Mouse (Mus musculus) right cerebral cortex, postnatal 36 days (tissue): Measurements from ENCODE around the gene Calm3.

Experiments used
- DNase-seq, 2 experiments: peaks; one replicate each; pipeline ENCODE4 v3.0.0; 2022; ENCODE audit warnings: low spot score in 2 of 2, mixed read lengths in 1 of 2

Gene Calm3

DNA sequence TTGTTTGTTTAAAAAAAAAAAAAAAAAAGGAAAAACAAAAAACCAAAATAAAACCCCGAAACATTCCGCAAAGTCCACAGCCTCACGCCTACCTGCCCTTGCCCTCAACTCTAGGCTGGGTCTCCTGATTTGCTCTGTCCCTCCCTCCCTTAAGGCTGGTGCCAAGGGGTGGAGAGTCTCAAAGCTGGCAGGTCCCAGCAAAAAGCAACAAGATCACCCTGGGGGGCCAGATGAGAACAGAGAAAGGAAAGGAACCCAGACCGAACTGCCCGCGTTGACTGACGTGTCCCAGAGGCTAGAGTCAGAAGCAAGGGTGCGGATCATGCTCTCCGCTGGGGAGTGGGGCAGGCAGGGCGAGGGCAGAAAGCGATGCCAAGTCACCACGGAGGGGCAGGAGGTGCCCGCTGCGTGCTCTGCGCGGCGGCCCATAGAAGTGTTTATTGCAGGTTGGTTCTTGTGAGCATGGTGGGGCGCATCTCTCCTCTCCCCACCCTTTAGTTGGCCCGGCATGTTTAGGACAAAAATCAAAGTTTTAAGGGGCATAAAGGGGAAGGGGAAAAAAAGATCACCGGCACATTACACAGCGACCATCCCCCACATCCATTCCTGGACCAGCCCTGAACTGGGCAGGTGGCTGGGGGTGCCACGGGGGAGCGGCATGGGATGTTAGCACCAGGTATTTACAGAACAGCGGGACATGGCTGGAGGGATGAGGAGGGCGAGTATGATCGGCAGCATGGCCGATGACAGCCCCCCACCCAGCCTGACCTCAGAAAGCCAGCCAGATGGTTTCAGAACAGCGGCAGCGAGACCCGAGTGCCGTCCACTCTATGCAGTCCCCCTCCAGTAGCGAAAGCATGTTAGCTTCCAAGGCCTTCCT lies 8.2 kb downstream of the Calm3 start:
- DNase-seq, result no peak

GRCm38 (mm10) chr7:16914453-16915343 lies 9.2 kb downstream of the Calm3 start:
- DNase-seq, result no peak

- no peak for DNase-seq
Measured at GRCm38 (mm10) chr7:16913806-16914452, 10.0 kb downstream of the Calm3 start.

DNA sequence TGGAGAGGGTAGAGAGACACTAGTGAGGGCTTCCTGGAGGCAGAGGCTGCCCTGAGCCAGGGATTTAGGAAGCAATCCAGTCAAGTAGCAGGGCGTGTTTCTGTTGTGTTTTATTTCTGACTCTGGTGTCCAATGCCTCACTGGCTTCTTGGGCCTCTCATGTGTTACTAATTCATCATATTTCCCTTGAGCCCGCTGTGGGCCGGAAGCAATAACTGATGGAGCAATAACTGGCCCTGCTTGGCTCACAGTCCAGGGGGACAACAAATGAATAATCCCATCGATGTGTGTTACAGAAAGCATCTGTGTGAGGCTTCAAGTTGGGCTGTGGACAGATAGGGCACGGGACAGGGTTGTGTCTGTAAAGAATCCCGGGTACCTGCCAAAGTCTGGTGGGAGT lies 11.6 kb downstream of the Calm3 start:
- no peak for DNase-seq

DNA sequence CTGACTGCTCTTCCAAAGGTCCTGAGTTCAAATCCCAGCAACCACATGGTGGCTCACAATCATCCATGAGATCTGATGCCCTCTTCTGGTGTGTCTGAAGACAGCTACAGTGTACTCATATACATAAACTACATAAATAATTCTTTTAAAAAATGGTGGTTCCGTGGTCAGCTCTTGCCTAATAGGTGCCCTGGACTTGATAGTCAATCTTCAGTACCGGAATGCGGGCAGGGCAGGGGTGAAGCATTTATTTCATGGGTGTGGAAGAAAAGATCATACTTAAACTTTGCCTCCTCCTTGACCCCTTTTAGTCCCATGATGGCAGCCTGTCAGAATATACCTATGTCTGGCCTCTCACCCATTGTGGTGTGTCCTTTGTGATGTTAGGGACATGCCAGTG lies 12.0 kb downstream of the Calm3 start:
- no peak for DNase-seq

- DNase-seq, result no peak
Measured at GRCm38 (mm10) chr7:16909909-16910308, 14.0 kb downstream of the Calm3 start.

- no peak for DNase-seq
Measured at GRCm38 (mm10) chr7:16908859-16909258, 15.1 kb downstream of the Calm3 start.

GRCm38 (mm10) chr7:16908367-16908766 lies 15.5 kb downstream of the Calm3 start:
- DNase-seq, result no peak

GRCm38 (mm10) chr7:16907842-16908241 lies 16.1 kb downstream of the Calm3 start:
- no peak for DNase-seq

DNA sequence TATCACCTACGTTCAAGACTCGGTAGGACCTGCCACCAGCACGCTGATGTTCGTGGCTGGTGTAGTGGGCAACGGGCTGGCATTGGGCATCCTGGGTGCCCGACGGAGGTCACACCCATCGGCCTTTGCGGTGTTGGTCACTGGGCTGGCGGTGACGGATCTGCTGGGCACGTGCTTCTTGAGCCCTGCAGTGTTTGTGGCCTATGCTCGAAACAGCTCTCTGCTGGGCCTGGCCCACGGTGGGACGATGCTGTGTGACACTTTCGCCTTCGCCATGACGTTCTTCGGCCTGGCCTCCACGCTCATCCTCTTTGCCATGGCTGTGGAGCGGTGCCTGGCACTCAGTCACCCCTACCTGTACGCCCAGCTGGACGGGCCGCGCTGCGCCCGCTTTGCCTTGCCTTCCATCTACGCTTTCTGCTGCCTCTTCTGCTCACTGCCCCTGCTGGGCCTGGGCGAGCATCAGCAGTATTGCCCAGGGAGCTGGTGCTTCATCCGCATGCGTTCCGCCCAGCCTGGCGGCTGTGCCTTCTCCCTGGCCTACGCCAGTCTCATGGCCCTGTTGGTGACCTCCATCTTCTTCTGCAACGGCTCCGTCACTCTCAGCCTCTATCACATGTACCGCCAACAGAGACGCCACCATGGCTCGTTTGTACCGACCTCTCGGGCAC lies 16.9 kb downstream of the Calm3 start:
- no peak for DNase-seq

DNA sequence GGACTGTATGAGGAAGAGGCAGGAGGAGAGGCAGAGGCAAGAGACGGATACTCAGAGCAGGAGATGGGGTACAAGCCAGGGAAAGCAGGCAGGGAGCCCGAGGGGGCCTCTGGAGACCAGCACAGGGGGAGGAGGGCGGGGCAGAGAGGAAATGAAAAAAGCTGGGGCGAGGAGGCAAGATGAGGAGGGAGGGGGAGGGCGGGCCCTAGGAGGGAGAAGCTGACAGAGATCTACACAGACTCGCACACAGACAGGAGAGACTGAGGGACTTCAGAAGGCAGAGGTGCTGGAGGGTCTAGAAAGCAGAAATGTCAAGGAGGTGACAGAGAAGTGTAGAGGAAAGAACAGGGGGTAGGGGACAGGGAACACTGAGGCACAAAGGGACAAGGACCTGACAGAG lies 17.6 kb downstream of the Calm3 start, which contains the start of gene Ptgir:
Ptgir (plus strand) TSS at position 210 of the 400 bp plus-strand sequence.
- DNase-seq, result no peak

GRCm38 (mm10) chr7:16905491-16906021 lies 18.4 kb downstream of the Calm3 start:
- DNase-seq, result no peak

- no peak for DNase-seq
Measured at GRCm38 (mm10) chr7:16904120-16904675, 19.7 kb downstream of the Calm3 start.

GRCm38 (mm10) chr7:16903439-16903955 lies 20.4 kb downstream of the Calm3 start:
- no peak for DNase-seq

- DNase-seq, result no peak
Measured at GRCm38 (mm10) chr7:16900526-16900925, 23.4 kb downstream of the Calm3 start.

DNA sequence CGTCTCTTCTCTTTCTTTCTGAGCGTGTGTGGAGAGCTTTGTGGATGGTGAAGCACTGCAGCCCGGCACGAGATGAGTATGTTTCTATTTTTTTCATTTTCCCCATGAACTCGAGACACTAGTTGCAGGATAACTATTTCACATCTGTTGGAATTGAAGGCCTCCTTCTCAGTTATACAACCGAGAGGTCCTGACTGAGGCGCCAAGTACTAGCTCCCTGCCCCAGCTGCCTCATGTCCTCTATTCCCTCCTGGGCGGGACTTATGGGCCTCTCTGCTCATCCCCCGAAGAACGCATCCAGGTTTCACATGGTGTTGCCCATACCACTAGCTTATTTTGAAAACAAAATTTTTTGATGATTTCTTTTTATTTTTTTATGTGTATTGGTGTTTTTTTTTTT lies 28.4 kb downstream of the Calm3 start:
- no peak for DNase-seq

GRCm38 (mm10) chr7:16895000-16895399 lies 28.9 kb downstream of the Calm3 start:
- no peak for DNase-seq

DNA sequence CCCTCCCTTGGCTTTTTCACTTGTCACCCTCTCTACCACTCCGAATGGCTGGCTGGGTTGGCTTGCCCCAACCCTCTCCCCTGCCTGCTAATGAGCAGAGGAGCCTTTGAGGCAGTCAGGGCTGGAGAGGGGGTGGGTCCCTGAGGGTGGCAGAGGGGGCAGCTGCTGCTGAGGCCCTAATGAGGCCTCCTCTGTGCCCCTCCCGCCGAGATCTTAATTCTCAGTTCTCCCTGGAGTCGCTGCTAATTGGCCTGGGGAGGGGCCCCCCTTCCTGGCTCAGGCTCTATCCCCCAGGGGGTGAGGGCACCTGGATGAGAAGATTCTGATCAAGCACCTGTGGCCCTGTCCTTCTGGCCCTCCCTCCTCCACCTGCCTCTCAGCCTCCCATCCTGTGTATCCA lies 29.6 kb downstream of the Calm3 start:
- DNase-seq, result no peak

DNA sequence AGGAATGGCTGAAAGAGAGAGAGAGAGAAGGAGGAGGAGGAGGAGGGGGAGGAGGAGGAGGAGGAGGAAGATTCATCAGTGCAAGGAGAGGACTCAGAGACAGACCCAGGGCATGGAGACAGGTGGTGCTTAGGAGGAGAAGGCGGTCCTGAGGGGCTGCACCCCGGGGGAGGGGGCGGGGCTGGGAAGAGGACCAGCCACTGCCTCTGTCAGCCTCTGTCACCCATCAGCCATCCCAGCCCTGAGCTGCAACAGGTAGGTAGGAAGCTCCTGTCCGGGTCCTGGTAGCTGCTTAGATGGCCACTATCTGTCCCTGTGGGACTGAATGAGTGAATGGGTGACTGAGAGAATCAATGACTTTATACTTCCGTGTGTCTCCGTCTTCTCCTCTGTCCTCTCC lies 30.3 kb downstream of the Calm3 start:
- no peak for DNase-seq

GRCm38 (mm10) chr7:16892352-16892730 lies 31.6 kb downstream of the Calm3 start:
- DNase-seq, result no peak
